Mouse (Mus musculus): ENCODE measurements around the gene Prpsap1.

GRCm38 (mm10) chr11:116476041-116476440, 18.0 kb downstream of the Prpsap1 start:
- TF ChIP-seq CTCF (IDR thresholded peaks at IDR 0.05; ENCODE audit: insufficient read depth, low read depth, low read length) = no peak
- no peak for TF ChIP-seq POLR2A (IDR thresholded peaks at IDR 0.05; ENCODE audit: insufficient read depth, low read depth, low read length)
